Mouse (Mus musculus) testis, postnatal 10 days (tissue): ENCODE data around the gene Abhd16a.

Experiments
- DNase-seq: peaks from one replicate; pipeline ENCODE4 v3.0.0; 2021; ENCODE audit warnings: low spot score

Abhd16a gene

DNA sequence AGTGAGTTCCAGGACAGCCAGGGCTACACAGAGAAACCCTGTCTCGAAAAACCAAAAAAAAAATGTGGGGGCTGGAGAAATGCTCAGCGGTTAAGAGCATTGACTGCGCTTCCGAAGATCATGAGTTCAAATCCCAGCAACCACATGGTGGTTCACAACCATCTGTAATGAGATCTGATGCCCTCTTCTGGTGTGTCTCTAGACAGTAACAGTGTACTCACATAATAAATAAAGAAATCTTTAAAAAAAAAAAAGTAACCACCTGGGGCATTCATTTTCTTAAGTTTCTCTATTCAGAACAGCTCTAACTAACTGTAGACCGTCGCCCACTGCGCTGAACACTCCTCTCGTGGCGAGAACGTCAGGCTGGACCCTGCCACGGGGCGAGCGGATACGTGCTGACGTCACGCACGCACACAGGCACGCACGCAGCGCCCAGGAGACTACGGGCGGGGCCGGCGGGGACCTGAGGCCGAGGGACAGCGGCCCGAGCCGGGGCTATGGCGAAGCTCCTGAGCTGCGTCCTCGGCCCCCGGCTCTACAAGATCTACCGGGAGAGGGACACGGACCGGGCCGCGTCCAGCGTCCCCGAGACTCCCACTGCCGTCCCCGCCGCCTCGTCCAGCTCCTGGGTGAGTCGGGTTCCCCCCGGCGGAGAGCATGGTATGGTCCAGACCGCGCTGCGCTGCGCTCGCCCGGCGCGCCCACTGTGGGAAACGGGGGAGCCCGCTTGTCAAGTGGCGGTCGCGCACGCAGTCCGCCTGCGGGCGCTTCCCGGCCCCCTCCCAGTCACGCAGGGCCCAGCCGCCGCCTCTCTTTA lies at the start of gene Abhd16a:
Gene Abhd16a, plus strand, starts transcription at position 439 of the 820 bp plus-strand sequence.
- DNase-seq = peak; percentile 93

- DNase-seq = no peak
Measured at GRCm38 (mm10) chr17:35043794-35044193, 45.3 kb upstream of the Abhd16a start.

GRCm38 (mm10) chr17:35044904-35045806 lies 43.9 kb upstream of the Abhd16a start:
- DNase-seq = no peak

- no peak for DNase-seq
Measured at GRCm38 (mm10) chr17:35045807-35046680, 43.0 kb upstream of the Abhd16a start.

GRCm38 (mm10) chr17:35046681-35047455 lies 42.2 kb upstream of the Abhd16a start, which contains the start of gene Msh5:
Gene Msh5 (minus strand): TSS chr17:35046745.
- DNase-seq = peak; percentile 99

GRCm38 (mm10) chr17:35047688-35048087 lies 41.4 kb upstream of the Abhd16a start:
- DNase-seq = no peak

DNA sequence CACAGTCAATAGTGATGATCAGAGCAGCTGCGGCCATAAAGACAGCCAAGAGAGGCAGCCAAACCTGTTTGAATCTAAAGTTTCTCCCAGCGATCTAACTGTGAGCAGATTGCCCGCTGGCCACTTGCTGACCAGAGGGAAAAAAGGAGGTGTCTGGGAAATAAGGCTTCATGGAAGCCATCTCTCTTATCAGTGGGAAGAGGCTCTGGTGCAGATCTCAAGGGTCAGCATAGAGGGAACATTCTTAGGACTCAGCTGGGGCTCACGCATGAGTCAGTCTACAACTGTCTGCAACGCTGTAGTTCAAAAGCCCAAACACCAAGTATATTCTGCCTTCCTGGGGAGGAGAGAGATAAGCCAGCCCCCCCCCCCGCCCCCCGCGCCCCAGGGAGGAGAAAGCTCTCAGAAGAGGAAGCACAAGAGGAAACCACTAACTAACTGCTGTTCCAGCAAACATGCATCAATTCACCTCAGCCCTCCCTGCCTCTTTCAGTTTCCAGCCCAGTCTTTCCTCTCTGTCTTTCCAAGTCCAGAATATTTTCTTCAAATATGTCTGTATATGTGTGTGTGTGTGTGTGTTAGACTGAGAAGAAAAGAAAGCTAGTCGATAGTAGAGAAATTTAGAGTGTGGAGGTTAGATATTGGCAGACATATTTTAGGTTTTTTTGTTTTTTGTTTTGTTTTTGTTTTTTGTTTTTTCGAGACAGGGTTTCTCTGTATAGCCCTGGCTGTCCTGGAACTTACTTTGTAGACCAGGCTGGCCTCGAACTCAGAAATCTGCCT lies 40.7 kb upstream of the Abhd16a start:
- no peak for DNase-seq

DNA sequence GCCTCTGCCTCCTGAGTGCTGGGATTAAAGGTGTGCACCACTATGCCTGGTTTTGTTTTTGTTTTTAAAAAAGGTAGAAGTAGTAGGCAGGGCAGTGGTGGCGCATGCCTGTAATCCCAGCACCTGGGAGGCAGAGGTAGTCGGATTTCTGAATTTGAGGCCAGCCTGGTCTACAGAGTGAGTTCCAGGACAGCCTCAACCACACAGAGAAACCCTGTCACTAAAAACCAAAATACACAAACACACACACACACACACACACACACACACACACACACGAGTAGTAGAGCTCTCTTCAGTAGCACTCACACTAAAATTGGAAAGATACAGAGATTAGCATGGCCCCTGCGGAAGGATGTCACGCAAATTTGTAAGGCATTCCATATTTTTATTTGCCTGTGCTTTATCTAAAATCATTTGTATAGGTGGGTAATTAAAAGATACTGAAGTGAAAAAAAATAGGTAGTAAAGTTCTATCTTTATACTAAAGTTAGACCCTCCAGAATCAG lies 40.1 kb upstream of the Abhd16a start:
- DNase-seq = no peak

GRCm38 (mm10) chr17:35049561-35050016 lies 39.5 kb upstream of the Abhd16a start, which contains the start of gene Clic1:
Gene Clic1 (plus strand): TSS chr17:35049966.
- peak; percentile 76 for DNase-seq

DNA sequence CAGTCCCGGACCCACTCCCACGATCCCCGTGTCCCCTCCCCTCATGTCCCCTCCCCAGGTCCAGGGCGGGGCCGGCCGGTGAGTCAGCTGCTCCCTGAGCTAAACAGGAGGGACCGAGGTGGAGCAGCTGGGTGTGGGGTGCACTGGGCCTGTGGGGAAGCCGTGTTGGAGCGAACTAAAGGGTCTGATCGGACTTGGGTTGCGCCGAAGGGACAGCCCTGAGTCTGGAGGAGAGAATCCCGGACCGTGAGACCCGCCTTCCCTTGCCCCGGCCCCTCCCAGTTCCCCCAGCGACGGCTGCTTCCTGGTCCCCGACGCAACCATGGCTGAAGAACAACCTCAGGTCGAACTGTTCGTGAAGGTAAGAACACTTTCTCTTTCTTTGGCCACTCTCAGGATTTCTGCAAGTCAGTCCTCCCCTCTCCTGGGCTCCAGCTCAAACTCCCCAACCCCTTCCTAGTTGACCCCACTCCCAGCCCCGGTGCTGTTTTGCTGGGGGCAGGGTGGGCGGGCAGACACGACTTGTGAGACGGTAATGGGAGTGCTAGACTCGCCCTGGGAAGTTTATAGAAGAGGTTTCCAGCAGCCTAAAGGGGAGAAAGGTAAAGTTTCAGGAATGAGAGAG lies 38.8 kb upstream of the Abhd16a start:
- DNase-seq = peak; percentile 86

- DNase-seq = peak; percentile 67
Measured at GRCm38 (mm10) chr17:35051156-35052086, 37.6 kb upstream of the Abhd16a start.

GRCm38 (mm10) chr17:35052271-35052798 lies 36.7 kb upstream of the Abhd16a start:
- DNase-seq = no peak

- no peak for DNase-seq
Measured at GRCm38 (mm10) chr17:35055691-35056495, 33.2 kb upstream of the Abhd16a start.

- DNase-seq = no peak
Measured at GRCm38 (mm10) chr17:35057090-35057489, 32.0 kb upstream of the Abhd16a start.

DNA sequence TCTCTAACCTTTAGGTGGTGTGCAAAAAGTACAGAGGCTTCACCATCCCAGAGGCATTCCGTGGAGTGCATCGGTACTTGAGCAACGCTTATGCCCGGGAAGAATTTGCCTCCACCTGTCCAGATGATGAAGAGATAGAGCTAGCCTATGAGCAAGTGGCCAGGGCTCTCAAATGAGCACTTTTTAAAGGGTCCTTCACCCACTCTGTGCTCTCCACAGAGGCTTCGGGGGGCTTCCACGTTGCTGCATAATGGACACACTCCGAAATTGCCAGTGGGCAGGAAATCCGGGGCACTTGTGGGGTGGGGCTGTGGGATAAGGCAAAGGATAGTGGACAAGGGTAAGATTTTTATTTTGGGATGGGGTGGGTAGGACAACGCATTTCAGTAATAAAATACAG lies 30.7 kb upstream of the Abhd16a start:
- DNase-seq = no peak

DNA sequence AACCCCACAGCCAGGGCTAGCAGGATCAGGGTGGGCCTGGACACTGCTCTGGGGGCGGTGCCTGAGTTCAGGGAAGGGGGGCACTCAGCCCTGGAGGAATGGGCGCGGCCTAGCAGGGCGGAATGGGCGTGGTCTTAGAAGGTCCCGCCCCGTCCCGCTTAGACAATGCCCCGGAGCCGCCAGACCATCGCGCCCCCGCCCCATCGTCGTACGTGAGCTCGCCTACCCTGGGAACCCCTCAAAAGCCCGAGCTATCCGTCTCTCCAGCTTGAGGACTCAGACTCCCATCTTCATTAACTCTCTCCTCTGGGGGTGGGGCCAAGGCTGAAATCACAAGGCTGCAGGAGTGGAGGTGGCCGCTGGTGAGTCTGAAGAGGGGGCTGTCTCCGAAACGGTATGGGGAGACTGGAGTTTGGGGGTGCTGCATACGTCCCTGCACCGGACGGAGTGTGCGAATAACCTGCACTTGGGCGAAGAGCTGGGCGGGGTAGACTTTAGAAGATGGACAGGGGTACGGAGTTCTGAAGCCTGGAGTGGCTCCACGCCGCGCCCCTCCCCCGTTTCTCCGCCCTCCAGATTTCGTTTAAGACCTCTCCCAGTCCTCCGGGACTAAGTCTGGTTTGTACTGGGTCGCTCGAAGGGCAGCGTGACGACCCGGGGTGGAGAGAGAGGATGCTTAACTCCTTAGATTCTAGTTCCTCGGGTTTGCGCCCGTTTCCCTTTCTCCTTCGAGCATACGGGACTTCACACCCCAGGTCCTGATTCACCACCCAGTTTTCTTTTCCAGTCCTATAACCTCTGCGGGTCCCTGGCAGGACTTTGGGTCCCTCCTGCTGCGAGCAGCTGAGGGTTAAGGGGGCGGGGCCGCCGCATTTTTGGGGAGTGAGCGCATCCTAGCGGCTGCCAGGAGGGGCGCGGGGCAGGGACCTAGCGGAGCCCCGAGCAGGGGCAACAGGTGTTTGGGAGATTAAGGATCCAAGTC lies 29.9 kb upstream of the Abhd16a start, which contains the start of gene Ddah2:
Gene Ddah2, plus strand, starts transcription at position 125 of the 982 bp plus-strand sequence.
- DNase-seq = peak; percentile 97
